In the genomic region with DNA sequence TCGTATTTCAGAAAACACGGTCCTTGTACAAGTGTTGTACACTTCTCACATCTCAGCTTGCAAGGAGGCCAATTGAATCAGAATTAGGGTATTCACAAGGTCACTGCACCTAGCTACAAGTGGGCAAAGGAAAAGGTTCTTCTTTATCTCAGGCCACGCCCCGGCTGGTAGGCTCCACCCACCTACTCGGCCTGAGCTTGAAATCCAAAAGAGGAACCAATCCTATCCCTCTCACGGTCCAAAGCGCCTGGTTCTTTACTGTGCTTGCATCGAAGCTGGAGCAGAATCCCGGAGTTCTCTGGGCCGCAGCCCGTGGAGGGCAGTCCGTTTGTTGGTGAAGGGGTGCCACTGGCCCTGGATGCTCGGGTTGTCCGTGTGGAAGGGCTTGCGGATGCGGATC, we compare ENCODE assay signal across 8 mouse cellular contexts. TPM values are rescaled to one million over a fixed set of nuclear protein-coding genes. Genes with fewer than 3 reads are reported as not detected.
A peak's percentile ranks its signal among the peaks of the same experiment; 100 is the strongest.
DNase-seq lines count a peak whose midpoint lies in the region; ATAC-seq lines count a peak whose summit lies in the region.

TSS of gene Twnk (plus strand) at position 220 of the 400 bp plus-strand sequence.

- H3K4me1 ChIP-seq in forebrain, embryonic 11.5 days (replicated peaks; ENCODE audit: control insufficient read depth, insufficient read depth, low read length): peaks cover 9% of the 10 kb centered on the region

- peak within 1 kb of the TSS; percentile 86 for H3K4me2 ChIP-seq in forebrain, embryonic 11.5 days (ENCODE audit: low read depth, low read length, severe bottlenecking)

- H3K27me3 ChIP-seq in forebrain, embryonic 11.5 days (ENCODE audit: control insufficient read depth, insufficient read depth, low read length): no peaks in the 10 kb centered on the region

- H3K9ac ChIP-seq in forebrain, embryonic 11.5 days (ENCODE audit: low read length): peak within 1 kb of the TSS; percentile 78

- no peak for ATAC-seq in forebrain, embryonic 11.5 days (replicated peaks; ENCODE audit: low FRiP score)

- DNase-seq in CD4-positive helper T cell, adult 2 months (ENCODE audit: low read depth, low spot score): peak; percentile 53
- DNase-seq in adrenal gland, adult 18-20 months (ENCODE audit: low spot score in 2 of 2): peak in 1 of 2 experiments; percentile 53
- DNase-seq in forebrain, embryonic 11.5 days (ENCODE audit: low spot score): no peak
- DNase-seq in heart, postnatal 36 days: peak; percentile 47 to 60
- no peak for DNase-seq in layer of hippocampus, adult 8-10 months (ENCODE audit: low spot score in 2 of 2)
- DNase-seq in lung, postnatal 10 days: peak; percentile 76
- DNase-seq in spleen, adult 12 weeks (ENCODE audit: low spot score): peak; percentile 73
- no peak for DNase-seq in cerebellum, postnatal 36 days

- H3K36me3 ChIP-seq in forebrain, embryonic 11.5 days (ENCODE audit: control insufficient read depth, insufficient read depth, low read length): no peaks in the 10 kb centered on the region; the same call in 1 of the 2 replicates

- H3K9me3 ChIP-seq in forebrain, embryonic 11.5 days (ENCODE audit: control insufficient read depth, low read length): no peaks in the 10 kb centered on the region

- peak within 1 kb of the TSS; percentile 53; the same call in 1 of the 2 replicates for H3K27ac ChIP-seq in forebrain, embryonic 11.5 days (ENCODE audit: low read depth, low read length)

- WGBS in forebrain, embryonic 11.5 days: 10% methylated on average over 16 of the region's 16 CpGs

- intact Hi-C loops in heart, postnatal 36 days (cut with DNase I): loop anchor here (5.0 kb wide), 1 partner anchor 73 kb away; the partner anchor contains the start of gene Slf2

- H3K4me3 ChIP-seq in forebrain, embryonic 11.5 days (ENCODE audit: low read depth, low read length): peak within 1 kb of the TSS; percentile 93

RNA-seq across cellular contexts. Expression of gene Twnk, which starts in this region (rescaled TPM):
- total RNA-seq in adrenal gland, adult 18-20 months (2021): 10 to 100 TPM; 24.7 to 30.5 TPM
- polyA plus RNA-seq in forebrain, embryonic 11.5 days (2014; fragmentation: Nextera tagmentation; extraction: Ambion mirVana): 18.4 and 19.9 TPM in 2 replicates
- 10 to 100 TPM; 29.8 to 30.2 TPM for total RNA-seq in heart, postnatal 36 days (2021)
- total RNA-seq in layer of hippocampus, adult 8-10 months (2022): 10 to 100 TPM; 13.3 to 16.3 (median 14.8) TPM

Comparison
In these comparisons a context has a peak if more than half of its experiments do, and no peak if none do; other contexts are left out.
1. DNase-seq: peak in CD4-positive helper T cell, adult 2 months (single experiment), heart, postnatal 36 days (2 of 2), lung, postnatal 10 days (single experiment) and spleen, adult 12 weeks (single experiment); none in forebrain, embryonic 11.5 days (single experiment), layer of hippocampus, adult 8-10 months (0 of 2) and cerebellum, postnatal 36 days (0 of 2).